Comparison of ENCODE assay signal across 30 mouse cellular contexts in genomic region chr3:153765171-153765570, GRCm38 (mm10). TPM values are rescaled to one million over a fixed set of nuclear protein-coding genes. Genes with fewer than 3 reads are reported as not detected.
DNase-seq lines count a peak whose midpoint lies in the region; ATAC-seq and TF ChIP-seq lines count a peak whose summit lies in the region.
"Had no signal": no experiment of that assay in that cellular context is flagged by ENCODE, and none has a peak within 500 bp of the region (broad histone marks: within the 10 kb centered on the region; RNA-seq: fewer than 3 reads in every experiment).

No protein-coding gene starts in this region.

- no peak for TF ChIP-seq CTCF in kidney, adult 2 months (conservative IDR thresholded peaks at IDR 0.05; ENCODE audit: insufficient read depth, insufficient read length, low read depth, low read length)

- DNase-seq in hindbrain, embryonic 10.5 days (ENCODE audit: low spot score) = no peak
- no peak for DNase-seq in hindbrain, embryonic 14.5 days (ENCODE audit: low spot score)
- no peak for DNase-seq in liver, embryonic 13.5 days
- DNase-seq in frontal cortex, postnatal 25 days (ENCODE audit: low spot score in 2 of 2) = no peak
- DNase-seq in kidney, adult 2 months = no peak
- DNase-seq in gastrocnemius, postnatal 10 days = no peak
- DNase-seq: adrenal gland, adult 8-10 months; cerebellum, adult 9-10 months; cerebellum, postnatal 36 days; gastrocnemius, postnatal 25 days; heart, postnatal 10 days; kidney, adult 8-10 months; kidney, postnatal 4 days; lung, adult 2 months; lung, postnatal 10 days; right cerebral cortex, postnatal 25 days had no signal

- no peak overlapping the region for H3K4me3 ChIP-seq in hindbrain, embryonic 10.5 days
- H3K4me3 ChIP-seq in hindbrain, embryonic 14.5 days (replicated peaks; ENCODE audit: low read length) = no peak overlapping the region
- H3K4me3 ChIP-seq in liver, embryonic 13.5 days (replicated peaks) = no peak overlapping the region
- no peak overlapping the region for H3K4me3 ChIP-seq in kidney, adult 2 months (ENCODE audit: insufficient read depth, low read depth, low read length)
- H3K4me3 ChIP-seq: embryonic facial prominence, embryonic 13.5 days; forebrain, embryonic 10.5 days; heart, embryonic 13.5 days; intestine, embryonic 15.5 days; limb, embryonic 13.5 days; midbrain, embryonic 12.5 days; stomach, embryonic 15.5 days had no signal

- H3K27me3 ChIP-seq in hindbrain, embryonic 10.5 days (ENCODE audit: insufficient read depth, poor library complexity, severe bottlenecking) = peaks cover 5% of the 10 kb centered on the region; the same call in 1 of the 2 replicates
- no peaks in the 10 kb centered on the region for H3K27me3 ChIP-seq in hindbrain, embryonic 14.5 days (ENCODE audit: control insufficient read depth, insufficient read depth, low read length)
- no peaks in the 10 kb centered on the region for H3K27me3 ChIP-seq in liver, embryonic 13.5 days
- H3K27me3 ChIP-seq in kidney, adult 2 months (replicated peaks; ENCODE audit: control insufficient read depth, insufficient read depth, low read length) = no peaks in the 10 kb centered on the region
- H3K27me3 ChIP-seq: embryonic facial prominence, embryonic 13.5 days; heart, embryonic 13.5 days; intestine, embryonic 15.5 days; limb, embryonic 13.5 days; midbrain, embryonic 12.5 days; stomach, embryonic 15.5 days had no signal

- no peaks in the 10 kb centered on the region for H3K36me3 ChIP-seq in hindbrain, embryonic 10.5 days
- no peaks in the 10 kb centered on the region for H3K36me3 ChIP-seq in hindbrain, embryonic 14.5 days (replicated peaks; ENCODE audit: control insufficient read depth, insufficient read depth)
- no peaks in the 10 kb centered on the region for H3K36me3 ChIP-seq in liver, embryonic 13.5 days
- no peaks in the 10 kb centered on the region for H3K36me3 ChIP-seq in kidney, adult 2 months (ENCODE audit: control insufficient read depth, insufficient read depth, low read length)
- H3K36me3 ChIP-seq: embryonic facial prominence, embryonic 13.5 days; forebrain, embryonic 10.5 days; heart, embryonic 13.5 days; intestine, embryonic 15.5 days; limb, embryonic 13.5 days; midbrain, embryonic 12.5 days; stomach, embryonic 15.5 days had no signal

- H3K9ac ChIP-seq in hindbrain, embryonic 14.5 days = no peak overlapping the region
- H3K9ac ChIP-seq in liver, embryonic 13.5 days = 0 out of 2 replicates have a peak overlapping the region, but pooled peaks have one; percentile 24
- H3K9ac ChIP-seq: embryonic facial prominence, embryonic 13.5 days; heart, embryonic 13.5 days; intestine, embryonic 15.5 days; limb, embryonic 13.5 days; midbrain, embryonic 12.5 days; stomach, embryonic 15.5 days had no signal

- ATAC-seq in hindbrain, embryonic 14.5 days (ENCODE audit: low FRiP score) = no peak
- ATAC-seq in CD4-positive, CD25-positive, alpha-beta regulatory T cell, adult 4 months = peak; percentile 14
- ATAC-seq in liver, embryonic 13.5 days (ENCODE audit: low read depth) = peak; percentile 69
- ATAC-seq in megakaryocyte progenitor cell, adult 5-6 weeks (replicated peaks; ENCODE audit: poor library complexity) = peak; percentile 64
- ATAC-seq: forebrain, embryonic 16.5 days; hindbrain, embryonic 16.5 days; intestine, embryonic 15.5 days had no signal

- TF ChIP-seq POLR2A in kidney, adult 2 months (IDR thresholded peaks at IDR 0.05; ENCODE audit: low read depth, low read length) = no peak

- no peaks in the 10 kb centered on the region for H3K9me3 ChIP-seq in hindbrain, embryonic 10.5 days
- no peaks in the 10 kb centered on the region for H3K9me3 ChIP-seq in hindbrain, embryonic 14.5 days (ENCODE audit: control insufficient read depth, low read length)
- 0 out of 2 replicates have a peak, but pooled peaks cover 2% of the 10 kb centered on the region for H3K9me3 ChIP-seq in liver, embryonic 13.5 days (replicated peaks)
- H3K9me3 ChIP-seq: embryonic facial prominence, embryonic 13.5 days; forebrain, embryonic 10.5 days; intestine, embryonic 15.5 days; midbrain, embryonic 12.5 days; stomach, embryonic 15.5 days had no signal

- H3K27ac ChIP-seq in hindbrain, embryonic 10.5 days = peak overlapping the region; percentile 50; the same call in 1 of the 2 replicates
- no peak overlapping the region for H3K27ac ChIP-seq in hindbrain, embryonic 14.5 days
- H3K27ac ChIP-seq in liver, embryonic 13.5 days = peak overlapping the region; percentile 2
- no peak overlapping the region for H3K27ac ChIP-seq in kidney, adult 2 months (ENCODE audit: insufficient read depth, low read depth, low read length)
- H3K27ac ChIP-seq: embryonic facial prominence, embryonic 13.5 days; forebrain, embryonic 10.5 days; heart, embryonic 13.5 days; intestine, embryonic 15.5 days; kidney, postnatal 0 days; limb, embryonic 13.5 days; macrophage; midbrain, embryonic 12.5 days; stomach, embryonic 15.5 days had no signal

- H3K4me2 ChIP-seq in hindbrain, embryonic 14.5 days (replicated peaks) = no peak overlapping the region
- no peak overlapping the region for H3K4me2 ChIP-seq in liver, embryonic 13.5 days
- H3K4me2 ChIP-seq: embryonic facial prominence, embryonic 13.5 days; heart, embryonic 13.5 days; intestine, embryonic 15.5 days; limb, embryonic 13.5 days; midbrain, embryonic 12.5 days; stomach, embryonic 15.5 days had no signal

- peaks cover 41% of the 10 kb centered on the region for H3K4me1 ChIP-seq in hindbrain, embryonic 10.5 days (replicated peaks)
- H3K4me1 ChIP-seq in hindbrain, embryonic 14.5 days (replicated peaks; ENCODE audit: control insufficient read depth, insufficient read depth, low read length) = no peaks in the 10 kb centered on the region
- peaks cover 62% of the 10 kb centered on the region for H3K4me1 ChIP-seq in liver, embryonic 13.5 days (replicated peaks)
- H3K4me1 ChIP-seq in kidney, adult 2 months (ENCODE audit: control insufficient read depth, insufficient read depth, low read length) = no peaks in the 10 kb centered on the region
- H3K4me1 ChIP-seq: stomach, embryonic 15.5 days had no signal

RNA-seq across cellular contexts. Expression of gene St6galnac3, which starts 40.2 kb away (rescaled TPM):
- 32.4 and 37.8 TPM in 2 replicates for polyA plus RNA-seq in hindbrain, embryonic 10.5 days (2016; fragmentation: Nextera tagmentation; extraction: Ambion mirVana)
- 25.3 and 28.3 TPM in 2 replicates for polyA plus RNA-seq in hindbrain, embryonic 14.5 days (2014; fragmentation: Nextera tagmentation; extraction: Ambion mirVana)
- 10 to 100 TPM; 44.8 to 46.3 TPM for polyA plus RNA-seq in CD4-positive, CD25-positive, alpha-beta regulatory T cell, adult 4 months (2017; shearing (Covaris generic))
- polyA plus RNA-seq in liver, embryonic 13.5 days (2015; fragmentation: Nextera tagmentation; extraction: Ambion mirVana) = 8.3 and 9.6 TPM in 2 replicates
- total RNA-seq in megakaryocyte progenitor cell, adult 5-6 weeks (2015) = 1.1 and 4.0 TPM in 2 replicates
- 1.2 and 1.6 TPM in 2 replicates for total RNA-seq in megakaryocyte progenitor cell, adult 5-6 weeks (2017)
- 2.6 and 3.2 TPM in 2 replicates for polyA plus RNA-seq in kidney, adult 2 months (2012; rRNA removed)
- total RNA-seq in gastrocnemius, postnatal 10 days (2021) = 1 to 10 TPM; 1.5 to 5.1 TPM
- polyA plus RNA-seq: C2C12 had no signal

Comparison
In these comparisons a context has a peak if more than half of its experiments do, and no peak if none do; other contexts are left out.
1. H3K27ac ChIP-seq: peak in hindbrain, embryonic 10.5 days (single experiment) and liver, embryonic 13.5 days (single experiment); none in hindbrain, embryonic 14.5 days (single experiment) and kidney, adult 2 months (single experiment).